Mouse (Mus musculus): ENCODE measurements around the gene Vmn1r34.
"Not testable (repeated sequence)": the region's sequence is repeated elsewhere in the genome, so short reads cannot be mapped to it uniquely, and the experiment has no call there.

The Vmn1r34 gene

GRCm38 (mm10) chr6:66643779-66644178 is at the start of gene Vmn1r34:
Vmn1r34 (minus strand) TSS chr6:66643879.
- no peak for DNase-seq (ENCODE audit: low spot score in 2 of 2)

- no peak for DNase-seq (ENCODE audit: low spot score in 2 of 2)
These were observed 42.1 kb upstream of the Vmn1r34 start, which contains the start of gene Vmn1r35 for GRCm38 (mm10) chr6:66685806-66686205. Vmn1r35 (minus strand) TSS chr6:66685906.

GRCm38 (mm10) chr6:66618182-66618581 is 25.5 kb downstream of the Vmn1r34 start, which contains the start of gene Vmn1r33:
Vmn1r33 (minus strand) TSS chr6:66618282.
- DNase-seq (ENCODE audit: low spot score in 2 of 2): not testable (repeated sequence)

DNA sequence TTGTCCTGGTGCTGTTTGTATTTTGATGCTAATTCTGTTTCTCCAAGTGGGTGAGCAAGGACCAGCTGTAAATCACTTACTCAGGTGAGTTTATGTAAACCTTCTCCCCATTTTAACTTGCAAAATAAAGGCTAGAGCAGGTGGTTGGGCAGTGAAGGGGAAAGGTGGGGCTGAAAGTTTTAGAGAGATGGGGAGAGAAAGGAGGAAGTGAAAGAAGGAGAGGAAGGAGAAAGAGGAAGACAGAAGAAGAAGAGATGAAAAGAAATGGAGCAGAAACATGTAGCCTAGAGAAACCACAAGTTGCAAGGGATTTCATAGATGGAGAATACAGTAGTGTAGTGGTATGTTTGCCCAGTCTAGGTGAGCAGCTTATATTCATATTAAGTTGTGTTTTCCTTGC is 47.9 kb downstream of the Vmn1r34 start:
- DNase-seq (ENCODE audit: low spot score in 2 of 2): no peak
